Mouse (Mus musculus) neutrophil, adult 59 days (primary cell): ENCODE results near the gene Bet1l. TPM values are rescaled to one million over a fixed set of nuclear protein-coding genes. Genes with fewer than 3 reads are reported as not detected.

Experiments used
- total RNA-seq, 2 experiments: library from RNA; stranded (reverse); gene quantifications; 1 replicate in 1 of 2; 2 replicates in 1 of 2; pipeline ENCODE4 v1.2.4; 2023

Gene Bet1l
- total RNA-seq = 10 to 100 TPM; 21.7 to 23.7 TPM

GRCm38 (mm10) chr7:140857550-140858505, at the start of gene Bet1l:
Gene Bet1l, minus strand, starts transcription at chr7:140857577.

GRCm38 (mm10) chr7:140900220-140900619, 42.8 kb upstream of the Bet1l start, which contains the start of gene Cox8b:
Gene Cox8b, minus strand, starts transcription at chr7:140900446.

GRCm38 (mm10) chr7:140881696-140882468, 24.5 kb upstream of the Bet1l start, which contains the start of the genes Psmd13 and Sirt3:
Gene Psmd13, plus strand, starts transcription at chr7:140881968.
Gene Sirt3, minus strand, starts transcription at chr7:140882309.

GRCm38 (mm10) chr7:140856785-140857549, 410 bp downstream of the Bet1l start, which contains the start of gene Ric8a:
Gene Ric8a, plus strand, starts transcription at chr7:140856957.

GRCm38 (mm10) chr7:140855860-140856784, 1.3 kb downstream of the Bet1l start, which contains the start of gene Gm45785:
Gene Gm45785, minus strand, starts transcription at chr7:140856331.

GRCm38 (mm10) chr7:140847755-140848580, 9.4 kb downstream of the Bet1l start, which contains the start of gene Odf3:
Gene Odf3, plus strand, starts transcription at chr7:140847805.

GRCm38 (mm10) chr7:140844905-140845665, 12.3 kb downstream of the Bet1l start, which contains the start of gene Scgb1c1:
Gene Scgb1c1, plus strand, starts transcription at chr7:140845547.

GRCm38 (mm10) chr7:140834968-140835757, 22.2 kb downstream of the Bet1l start, which contains the start of gene Urah:
Gene Urah, plus strand, starts transcription at chr7:140835018.

GRCm38 (mm10) chr7:140821653-140822329, 35.6 kb downstream of the Bet1l start, which contains the start of gene Zfp941:
Gene Zfp941, minus strand, starts transcription at chr7:140822178.

Other genes starting within 250 kb of the Bet1l start
- not detected for gene Olfr61, start 228.6 kb downstream of the Bet1l start, total RNA-seq
- not detected for gene Olfr53, start 211.1 kb downstream of the Bet1l start, total RNA-seq
- not detected for gene Olfr539, start 197.6 kb downstream of the Bet1l start, total RNA-seq
- not detected for gene Olfr45, start 175.6 kb downstream of the Bet1l start, total RNA-seq
- gene Olfr541, start 160.3 kb downstream of the Bet1l start, total RNA-seq = not detected
- not detected for gene Cyp2e1, start 93.8 kb downstream of the Bet1l start, total RNA-seq
- not detected for gene Syce1, start 69.7 kb downstream of the Bet1l start, total RNA-seq
- gene Zfp941, start 35.4 kb downstream of the Bet1l start, total RNA-seq = under 1 TPM; 0.11 to 0.13 TPM
- not detected for gene Urah, start 22.6 kb downstream of the Bet1l start, total RNA-seq
- gene Scgb1c1, start 12.0 kb downstream of the Bet1l start, total RNA-seq = not detected
- gene Odf3, start 9.8 kb downstream of the Bet1l start, total RNA-seq = not detected
- gene Gm45785, start 1.2 kb downstream of the Bet1l start, total RNA-seq = not detected
- 100 to 1,000 TPM; 105 to 107 TPM for gene Ric8a, start 620 bp downstream of the Bet1l start, total RNA-seq
- 100 to 1,000 TPM; 100 to 112 TPM for gene Psmd13, start 24.4 kb upstream of the Bet1l start, total RNA-seq
- gene Sirt3, start 24.7 kb upstream of the Bet1l start, total RNA-seq = 10 to 100 TPM in 1 of 2 experiments, 1 to 10 TPM in 1; 9.6 to 13.1 TPM
- gene Cox8b, start 42.9 kb upstream of the Bet1l start, total RNA-seq = not detected
- gene Nlrp6, start 63.3 kb upstream of the Bet1l start, total RNA-seq = under 1 TPM; 0.09 to 0.16 TPM
- 10 to 100 TPM; 21.4 to 25.2 TPM for gene Pgghg, start 83.8 kb upstream of the Bet1l start, total RNA-seq
- 1 to 10 TPM; 1.5 to 3.2 TPM for gene Ifitm5, start 92.7 kb upstream of the Bet1l start, total RNA-seq
- gene Gm45717, start 98.4 kb upstream of the Bet1l start, total RNA-seq = not detected
- 100 to 1,000 TPM; 431 to 529 TPM for gene Ifitm2, start 98.4 kb upstream of the Bet1l start, total RNA-seq
- gene Ifitm1, start 109.6 kb upstream of the Bet1l start, total RNA-seq = 100 to 1,000 TPM; 290 to 313 TPM
- 100 to 1,000 TPM; 439 to 533 TPM for gene Ifitm3, start 153.2 kb upstream of the Bet1l start, total RNA-seq
- 100 to 1,000 TPM; 869 to 973 TPM for gene Ifitm6, start 160.3 kb upstream of the Bet1l start, total RNA-seq
- gene Gm17387, start 171.6 kb upstream of the Bet1l start, total RNA-seq = not detected
- 1 to 10 TPM in 1 of 2 experiments, under 1 TPM in 1; 0.67 to 1.2 TPM for gene B4galnt4, start 203.5 kb upstream of the Bet1l start, total RNA-seq
- 1 to 10 TPM; 3.6 to 5.5 TPM for gene Pkp3, start 220.6 kb upstream of the Bet1l start, total RNA-seq
- gene Sigirr, start 243.0 kb upstream of the Bet1l start, total RNA-seq = 1 to 10 TPM; 6.6 to 7.4 TPM